Mouse (Mus musculus): Measurements from ENCODE around the gene Fbh1. TPM values are rescaled to one million over a fixed set of nuclear protein-coding genes. Genes with fewer than 3 reads are reported as not detected.

The Fbh1 gene
- polyA plus RNA-seq, 1 experiment, result 95.3 TPM

DNA sequence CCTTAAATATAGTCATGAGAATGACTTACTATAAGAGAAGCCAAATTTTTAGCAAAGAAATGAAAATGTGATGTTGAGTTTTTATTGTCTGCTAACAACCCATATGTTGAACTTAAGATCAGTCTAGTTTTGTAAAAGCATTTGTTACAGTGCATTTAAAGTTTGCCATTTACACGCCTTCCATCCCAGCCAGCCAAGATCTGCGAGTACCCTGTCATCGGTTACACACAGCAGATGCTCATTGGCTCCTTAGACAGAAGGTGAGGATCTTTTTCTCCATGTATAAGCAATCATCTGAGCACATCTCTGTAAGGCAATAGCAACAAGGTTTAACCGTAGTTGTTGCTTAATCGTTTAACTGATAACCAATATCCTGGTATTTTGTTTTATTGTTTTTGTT is 49.8 kb downstream of the Fbh1 start:
- DNase-seq (ENCODE audit: extremely low spot score in 1 of 2, low spot score in 1 of 2), result no peak

DNA sequence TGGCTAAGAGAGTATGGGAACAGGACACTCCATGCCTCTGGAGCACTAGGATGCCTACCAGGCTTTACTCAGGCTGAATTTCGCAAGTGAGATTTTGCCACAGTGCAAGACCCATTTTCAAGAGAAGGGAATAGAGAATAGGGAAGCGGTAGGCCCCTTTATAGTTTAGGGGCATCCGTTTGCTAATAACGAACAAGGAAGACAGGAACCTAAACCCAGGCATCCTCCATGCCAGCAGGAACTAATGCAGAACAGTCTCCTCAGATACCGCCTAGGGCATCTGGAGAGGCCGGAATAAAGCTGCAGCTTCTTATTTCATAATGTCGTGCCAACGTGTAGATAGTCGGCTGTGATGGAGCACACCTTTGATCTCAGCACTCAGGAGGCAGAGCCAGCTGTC is 54.8 kb downstream of the Fbh1 start:
- no peak for DNase-seq (ENCODE audit: extremely low spot score in 1 of 2, low spot score in 1 of 2)

GRCm38 (mm10) chr2:11718573-11718972 is 58.8 kb downstream of the Fbh1 start:
- no peak for DNase-seq (ENCODE audit: extremely low spot score in 1 of 2, low spot score in 1 of 2)

GRCm38 (mm10) chr2:11714535-11714934 is 62.8 kb downstream of the Fbh1 start:
- peak; percentile 25 to 54 for DNase-seq (ENCODE audit: extremely low spot score in 1 of 2, low spot score in 1 of 2)

- no peak for DNase-seq (ENCODE audit: extremely low spot score in 1 of 2, low spot score in 1 of 2)
Measured at GRCm38 (mm10) chr2:11713021-11713420, 64.4 kb downstream of the Fbh1 start.

DNA sequence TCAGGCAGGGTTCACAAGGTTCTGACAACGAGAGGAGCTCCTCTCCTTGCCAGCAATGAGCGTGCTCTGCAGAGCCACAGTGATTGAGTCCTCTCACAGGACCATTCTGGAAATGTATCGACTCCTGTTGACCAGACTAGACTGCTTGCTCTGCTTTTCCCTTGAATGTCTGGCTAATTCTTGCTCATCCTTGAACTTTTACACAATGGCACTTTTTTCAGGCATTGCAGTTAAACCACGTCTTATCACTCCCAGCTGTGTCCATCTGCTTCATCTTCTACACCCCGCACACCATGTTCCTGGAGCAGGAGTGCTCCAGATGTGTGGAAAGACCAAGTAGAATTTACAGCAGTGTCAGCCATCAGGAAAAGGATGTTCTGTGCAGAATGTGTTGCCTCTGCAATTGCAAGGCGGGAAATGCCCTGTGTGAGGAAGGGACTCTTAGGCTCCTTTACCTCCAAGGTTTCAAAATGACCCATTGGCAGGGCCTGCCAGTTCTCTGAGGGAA is 64.8 kb downstream of the Fbh1 start:
- no peak for DNase-seq (ENCODE audit: extremely low spot score in 1 of 2, low spot score in 1 of 2)

- peak in 1 of 2 experiments; percentile 17 for DNase-seq (ENCODE audit: extremely low spot score in 1 of 2, low spot score in 1 of 2)
Measured at GRCm38 (mm10) chr2:11710101-11710500, 67.3 kb downstream of the Fbh1 start.

DNA sequence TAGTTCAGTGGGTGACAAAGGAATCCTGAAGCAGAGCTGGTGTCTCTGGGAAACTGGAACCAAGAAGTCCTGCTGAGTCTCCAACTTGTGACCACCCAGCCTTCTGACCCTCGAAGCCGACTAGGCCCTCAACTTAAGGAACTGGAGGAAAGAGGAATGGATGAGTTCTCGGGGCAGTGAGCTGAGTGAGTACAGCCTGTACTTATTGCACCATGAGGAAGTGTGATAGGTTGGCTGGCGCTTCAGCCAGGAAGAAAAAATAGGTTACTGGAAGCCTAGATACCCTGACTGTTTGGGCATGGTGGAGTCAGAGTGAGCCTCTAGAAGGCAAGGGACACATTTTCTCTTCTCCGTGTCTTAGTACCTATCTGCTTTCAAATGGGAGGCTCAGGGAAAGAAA is 68.8 kb downstream of the Fbh1 start:
- no peak for DNase-seq (ENCODE audit: extremely low spot score in 1 of 2, low spot score in 1 of 2)

DNA sequence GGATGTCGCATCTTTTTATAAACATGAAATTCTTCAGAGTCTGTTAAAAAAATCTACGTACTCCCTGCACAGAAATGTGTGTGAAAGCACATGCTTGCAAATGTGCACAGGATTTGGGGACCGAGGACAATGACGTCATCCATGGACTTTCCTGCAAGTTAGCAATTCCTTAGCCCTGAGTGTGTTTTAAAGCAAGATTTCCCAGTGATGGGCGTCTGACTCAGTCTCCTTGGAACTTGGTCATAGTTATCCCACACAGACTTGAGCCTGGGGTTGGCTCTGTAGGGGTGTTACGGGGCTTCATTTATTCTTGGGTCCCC is 70.7 kb downstream of the Fbh1 start:
- peak in 1 of 2 experiments; percentile 53 for DNase-seq (ENCODE audit: extremely low spot score in 1 of 2, low spot score in 1 of 2)

GRCm38 (mm10) chr2:11706030-11706745 is 71.2 kb downstream of the Fbh1 start:
- DNase-seq (ENCODE audit: extremely low spot score in 1 of 2, low spot score in 1 of 2), result no peak

- peak; percentile 21 to 70 for DNase-seq (ENCODE audit: extremely low spot score in 1 of 2, low spot score in 1 of 2)
Measured at GRCm38 (mm10) chr2:11705201-11706025, 72.0 kb downstream of the Fbh1 start, which contains the start of gene Il15ra. Il15ra (plus strand) TSS chr2:11705290.

DNA sequence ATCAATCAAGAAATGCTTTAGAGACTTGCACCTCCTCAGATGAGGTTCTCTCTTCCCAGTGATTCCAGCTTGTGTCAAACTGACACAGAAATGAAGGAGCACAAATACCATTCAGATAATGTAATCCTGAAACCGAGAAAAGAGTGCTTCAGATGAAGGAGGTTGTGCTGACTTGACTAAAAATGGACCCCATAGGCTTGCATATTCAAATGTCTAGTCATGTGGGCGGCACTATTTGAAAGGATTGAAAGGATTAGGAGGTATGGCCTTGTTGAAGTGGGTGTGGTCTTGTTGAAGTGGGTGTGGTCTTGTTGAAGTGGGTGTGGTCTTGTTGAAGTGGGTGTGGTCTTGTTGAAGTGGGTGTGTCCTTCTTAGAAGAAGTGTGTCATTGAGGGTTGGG is 77.5 kb downstream of the Fbh1 start:
- DNase-seq (ENCODE audit: extremely low spot score in 1 of 2, low spot score in 1 of 2), result no peak

DNA sequence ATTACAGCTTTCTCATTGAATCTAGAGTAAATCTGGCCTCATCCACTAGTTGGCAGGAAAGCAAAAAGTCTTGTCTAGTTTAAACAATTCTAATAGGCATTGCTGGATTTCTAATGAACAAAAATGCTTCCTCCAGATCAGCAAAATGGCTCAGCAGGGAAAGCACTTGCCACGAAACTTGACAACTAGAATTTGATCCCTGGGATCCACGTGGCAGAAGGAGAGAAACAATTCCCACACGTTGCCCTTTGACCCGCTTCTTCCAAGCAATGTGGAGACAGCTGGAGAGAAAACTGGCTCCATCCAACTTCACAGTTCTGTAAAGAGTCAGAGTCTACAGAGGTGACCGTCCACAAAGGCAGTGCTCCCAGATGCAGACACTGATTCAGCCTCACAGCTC is 78.4 kb downstream of the Fbh1 start:
- DNase-seq (ENCODE audit: extremely low spot score in 1 of 2, low spot score in 1 of 2), result no peak

- no peak for DNase-seq (ENCODE audit: extremely low spot score in 1 of 2, low spot score in 1 of 2)
Measured at GRCm38 (mm10) chr2:11695867-11696266, 81.5 kb downstream of the Fbh1 start.

GRCm38 (mm10) chr2:11694104-11694503 is 83.3 kb downstream of the Fbh1 start:
- DNase-seq (ENCODE audit: extremely low spot score in 1 of 2, low spot score in 1 of 2), result no peak

DNA sequence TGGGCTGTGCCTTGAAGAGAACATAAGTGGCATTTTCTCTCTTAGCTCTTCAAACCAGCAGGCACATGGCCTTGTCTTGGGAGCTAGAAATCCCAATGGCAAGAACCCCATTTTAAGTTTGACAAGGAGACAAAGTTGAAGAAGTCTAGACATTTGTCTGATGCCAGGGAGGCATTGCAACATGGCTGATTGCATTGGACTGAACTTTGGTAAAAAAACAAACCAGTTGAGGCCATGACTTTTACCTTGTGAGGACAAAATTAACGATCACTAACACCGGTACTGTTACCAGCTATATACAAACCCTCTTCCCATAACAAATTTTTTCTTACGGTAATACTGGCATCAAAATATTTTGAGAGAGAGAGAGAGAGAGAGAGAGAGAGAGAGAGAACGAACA is 84.0 kb downstream of the Fbh1 start:
- DNase-seq (ENCODE audit: extremely low spot score in 1 of 2, low spot score in 1 of 2), result no peak

Other genes with a start within 250 kb of the Fbh1 start
- 20.1 and 21.5 TPM in 2 replicates for gene Pfkfb3, start 223.5 kb downstream of the Fbh1 start, polyA plus RNA-seq (2012; rRNA removed)
- 103 and 109 TPM in 2 replicates for gene Rbm17, start 173.4 kb downstream of the Fbh1 start, polyA plus RNA-seq (2012; rRNA removed)
- not detected in 2 replicates for gene Gm17490, start 151.3 kb downstream of the Fbh1 start, polyA plus RNA-seq (2012; rRNA removed)
- 0.20 and 0.25 TPM in 2 replicates for gene Il2ra, start 134.8 kb downstream of the Fbh1 start, polyA plus RNA-seq (2012; rRNA removed)
- gene Il15ra, start 72.3 kb downstream of the Fbh1 start, polyA plus RNA-seq (2012; rRNA removed), result 14.7 and 16.7 TPM in 2 replicates
- 105 and 114 TPM in 2 replicates for gene Ankrd16, start 294 bp upstream of the Fbh1 start, polyA plus RNA-seq (2012; rRNA removed)

Measured in frontal cortex, adult 2 months (tissue).